Comparison of ENCODE assay signal across 8 mouse cellular contexts in the genomic region with DNA sequence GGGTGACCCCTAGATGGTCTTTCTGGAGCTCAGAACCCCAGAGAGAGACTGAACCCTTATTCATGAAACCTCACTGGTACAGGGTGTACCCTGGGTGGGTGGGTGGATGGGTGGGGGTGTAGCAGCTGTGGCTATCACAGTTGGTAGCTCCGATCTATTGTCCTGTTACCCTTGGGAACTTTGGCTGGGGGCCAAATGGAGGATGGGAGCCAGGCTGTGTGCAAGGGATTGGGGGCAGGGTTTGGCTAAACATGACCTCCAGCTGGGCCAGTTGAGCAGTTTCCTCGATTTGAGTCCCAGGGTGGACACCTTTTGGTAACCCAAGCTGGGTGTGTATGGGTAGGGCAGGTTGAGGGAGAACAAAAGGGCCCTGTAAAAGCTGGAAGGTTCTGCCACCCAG. TPM values are rescaled to one million over a fixed set of nuclear protein-coding genes. Genes with fewer than 3 reads are reported as not detected.
DNase-seq lines count a peak whose midpoint lies in the region; ATAC-seq and TF ChIP-seq lines count a peak whose summit lies in the region.

No protein-coding gene starts in this region.

- H3K36me3 ChIP-seq in hindbrain, embryonic 12.5 days, result peaks cover 19% of the 10 kb centered on the region
- H3K36me3 ChIP-seq in hindbrain, embryonic 11.5 days (ENCODE audit: control insufficient read depth, insufficient read depth, low read length), result no peaks in the 10 kb centered on the region; the same call in 1 of the 2 replicates
- peaks cover 25% of the 10 kb centered on the region for H3K36me3 ChIP-seq in forebrain, postnatal 0 days (ENCODE audit: insufficient read depth)
- peaks cover 2% of the 10 kb centered on the region; the same call in 1 of the 2 replicates for H3K36me3 ChIP-seq in midbrain, embryonic 11.5 days (ENCODE audit: control insufficient read depth, insufficient read depth, low read length)

- WGBS in hindbrain, embryonic 12.5 days, result 46% methylated on average over 2 of the region's 2 CpGs
- 56% methylated on average over 2 of the region's 2 CpGs for WGBS in hindbrain, embryonic 11.5 days
- 22% methylated on average over 2 of the region's 2 CpGs for WGBS in forebrain, postnatal 0 days
- 61% methylated on average over 2 of the region's 2 CpGs for whole genome bisulfite sequencing in midbrain, embryonic 11.5 days

- peak overlapping the region; percentile 13 for H3K9ac ChIP-seq in hindbrain, embryonic 12.5 days
- no peak overlapping the region for H3K9ac ChIP-seq in hindbrain, embryonic 11.5 days (ENCODE audit: low read depth, low read length)
- no peak overlapping the region for H3K9ac ChIP-seq in forebrain, postnatal 0 days
- 0 out of 2 replicates have a peak overlapping the region, but pooled peaks have one; percentile 13 for H3K9ac ChIP-seq in midbrain, embryonic 11.5 days (ENCODE audit: low read length)

- H3K27ac ChIP-seq in hindbrain, embryonic 12.5 days, result peak overlapping the region; percentile 8; the same call in 1 of the 2 replicates
- no peak overlapping the region for H3K27ac ChIP-seq in hindbrain, embryonic 11.5 days (ENCODE audit: low read depth, low read length)
- H3K27ac ChIP-seq in forebrain, postnatal 0 days (ENCODE audit: low read depth, low read length), result 0 out of 2 replicates have a peak overlapping the region, but pooled peaks have one; percentile 16
- no peak overlapping the region for H3K27ac ChIP-seq in midbrain, embryonic 11.5 days (ENCODE audit: low read depth, low read length)

- H3K27me3 ChIP-seq in hindbrain, embryonic 12.5 days, result peaks cover 23% of the 10 kb centered on the region
- H3K27me3 ChIP-seq in hindbrain, embryonic 11.5 days (ENCODE audit: control insufficient read depth, insufficient read depth, low read length), result peaks cover 13% of the 10 kb centered on the region
- no peaks in the 10 kb centered on the region for H3K27me3 ChIP-seq in forebrain, postnatal 0 days (ENCODE audit: insufficient read depth, low read length)
- peaks cover 19% of the 10 kb centered on the region for H3K27me3 ChIP-seq in midbrain, embryonic 11.5 days (ENCODE audit: control insufficient read depth, insufficient read depth, low read length)

- DNase-seq in hindbrain, embryonic 11.5 days (ENCODE audit: low spot score), result no peak
- DNase-seq in brain, adult 2 months (ENCODE audit: low read depth, low spot score), result peak; percentile 93
- no peak for DNase-seq in forebrain, postnatal 0 days
- DNase-seq in kidney, adult 9 months, result peak; percentile 79
- peak; percentile 60 for DNase-seq in midbrain, embryonic 11.5 days (ENCODE audit: low spot score, missing footprints)
- no peak for DNase-seq in thymus, postnatal 0 days (ENCODE audit: low spot score)
- no peak for DNase-seq in thymus, postnatal 25 days

- peaks cover 65% of the 10 kb centered on the region for H3K4me1 ChIP-seq in hindbrain, embryonic 12.5 days
- H3K4me1 ChIP-seq in hindbrain, embryonic 11.5 days (replicated peaks; ENCODE audit: control insufficient read depth, insufficient read depth, low read length), result peaks cover 20% of the 10 kb centered on the region
- H3K4me1 ChIP-seq in forebrain, postnatal 0 days (ENCODE audit: insufficient read depth), result peaks cover 42% of the 10 kb centered on the region
- H3K4me1 ChIP-seq in midbrain, embryonic 11.5 days (ENCODE audit: control insufficient read depth, insufficient read depth, low read length), result peaks cover 23% of the 10 kb centered on the region

- H3K9me3 ChIP-seq in hindbrain, embryonic 12.5 days (replicated peaks), result no peaks in the 10 kb centered on the region
- no peaks in the 10 kb centered on the region for H3K9me3 ChIP-seq in hindbrain, embryonic 11.5 days (ENCODE audit: control insufficient read depth, low read length)
- no peaks in the 10 kb centered on the region for H3K9me3 ChIP-seq in forebrain, postnatal 0 days (ENCODE audit: low read length)
- no peaks in the 10 kb centered on the region for H3K9me3 ChIP-seq in midbrain, embryonic 11.5 days (ENCODE audit: control insufficient read depth, low read length)

- H3K4me3 ChIP-seq in hindbrain, embryonic 12.5 days, result no peak overlapping the region; the same call in 1 of the 2 replicates
- H3K4me3 ChIP-seq in hindbrain, embryonic 11.5 days (ENCODE audit: low read depth, low read length), result no peak overlapping the region
- H3K4me3 ChIP-seq in forebrain, postnatal 0 days (ENCODE audit: low read depth, low read length), result no peak overlapping the region
- H3K4me3 ChIP-seq in midbrain, embryonic 11.5 days (ENCODE audit: low read depth, low read length), result no peak overlapping the region

- no peak for TF ChIP-seq CTCF in forebrain, postnatal 0 days (IDR thresholded peaks at IDR 0.05; ENCODE audit: low read depth)

- ATAC-seq in hindbrain, embryonic 12.5 days (ENCODE audit: low FRiP score), result no peak
- ATAC-seq in hindbrain, embryonic 11.5 days (ENCODE audit: low FRiP score), result no peak
- no peak for ATAC-seq in forebrain, postnatal 0 days
- ATAC-seq in midbrain, embryonic 11.5 days (ENCODE audit: low FRiP score), result no peak

- H3K4me2 ChIP-seq in hindbrain, embryonic 12.5 days (replicated peaks), result peak overlapping the region; percentile 99
- H3K4me2 ChIP-seq in hindbrain, embryonic 11.5 days (replicated peaks; ENCODE audit: low read depth, low read length), result no peak overlapping the region
- H3K4me2 ChIP-seq in forebrain, postnatal 0 days (ENCODE audit: low read depth), result peak overlapping the region; percentile 35
- H3K4me2 ChIP-seq in midbrain, embryonic 11.5 days, result no peak overlapping the region

RNA-seq across cellular contexts. Expression of gene Tprn, which starts 4.3 kb away (rescaled TPM):
- 13.2 and 14.9 TPM in 2 replicates for polyA plus RNA-seq in hindbrain, embryonic 12.5 days (2016; fragmentation: Nextera tagmentation; extraction: Ambion mirVana)
- polyA plus RNA-seq in hindbrain, embryonic 11.5 days (2014; fragmentation: Nextera tagmentation; extraction: Ambion mirVana), result 4.0 and 4.5 TPM in 2 replicates
- 15.2 and 18.1 TPM in 2 replicates for total RNA-seq in forebrain, postnatal 0 days (2014; rRNA removed)
- polyA plus RNA-seq in forebrain, postnatal 0 days (2015; fragmentation: Nextera tagmentation; extraction: Ambion mirVana), result 16.4 and 18.8 TPM in 2 replicates
- 2.4 and 4.5 TPM in 2 replicates for polyA plus RNA-seq in midbrain, embryonic 11.5 days (2014; fragmentation: Nextera tagmentation; extraction: Ambion mirVana)
- polyA plus RNA-seq in thymus, postnatal 0 days (2015; fragmentation: Nextera tagmentation; extraction: Ambion mirVana), result 10.2 and 12.6 TPM in 2 replicates

RNA-seq across cellular contexts. Expression of gene Ssna1, which starts 5.5 kb away (rescaled TPM):
- polyA plus RNA-seq in hindbrain, embryonic 12.5 days (2016; fragmentation: Nextera tagmentation; extraction: Ambion mirVana), result 195 and 201 TPM in 2 replicates
- polyA plus RNA-seq in hindbrain, embryonic 11.5 days (2014; fragmentation: Nextera tagmentation; extraction: Ambion mirVana), result 244 and 248 TPM in 2 replicates
- 108 and 127 TPM in 2 replicates for total RNA-seq in forebrain, postnatal 0 days (2014; rRNA removed)
- 189 and 195 TPM in 2 replicates for polyA plus RNA-seq in forebrain, postnatal 0 days (2015; fragmentation: Nextera tagmentation; extraction: Ambion mirVana)
- 240 and 247 TPM in 2 replicates for polyA plus RNA-seq in midbrain, embryonic 11.5 days (2014; fragmentation: Nextera tagmentation; extraction: Ambion mirVana)
- 322 and 323 TPM in 2 replicates for polyA plus RNA-seq in thymus, postnatal 0 days (2015; fragmentation: Nextera tagmentation; extraction: Ambion mirVana)

RNA-seq across cellular contexts. Expression of gene Anapc2, which starts 5.6 kb away (rescaled TPM):
- polyA plus RNA-seq in hindbrain, embryonic 12.5 days (2016; fragmentation: Nextera tagmentation; extraction: Ambion mirVana), result 147 and 152 TPM in 2 replicates
- 107 and 110 TPM in 2 replicates for polyA plus RNA-seq in hindbrain, embryonic 11.5 days (2014; fragmentation: Nextera tagmentation; extraction: Ambion mirVana)
- 30.2 and 37.9 TPM in 2 replicates for total RNA-seq in forebrain, postnatal 0 days (2014; rRNA removed)
- 90.7 and 108 TPM in 2 replicates for polyA plus RNA-seq in forebrain, postnatal 0 days (2015; fragmentation: Nextera tagmentation; extraction: Ambion mirVana)
- polyA plus RNA-seq in midbrain, embryonic 11.5 days (2014; fragmentation: Nextera tagmentation; extraction: Ambion mirVana), result 105 and 117 TPM in 2 replicates
- 71.5 and 80.6 TPM in 2 replicates for polyA plus RNA-seq in thymus, postnatal 0 days (2015; fragmentation: Nextera tagmentation; extraction: Ambion mirVana)

RNA-seq across cellular contexts. Expression of gene Tmem203, which starts 11.5 kb away (rescaled TPM):
- polyA plus RNA-seq in hindbrain, embryonic 12.5 days (2016; fragmentation: Nextera tagmentation; extraction: Ambion mirVana), result 16.5 and 18.6 TPM in 2 replicates
- polyA plus RNA-seq in hindbrain, embryonic 11.5 days (2014; fragmentation: Nextera tagmentation; extraction: Ambion mirVana), result 12.2 and 14.6 TPM in 2 replicates
- 29.2 and 42.5 TPM in 2 replicates for total RNA-seq in forebrain, postnatal 0 days (2014; rRNA removed)
- polyA plus RNA-seq in forebrain, postnatal 0 days (2015; fragmentation: Nextera tagmentation; extraction: Ambion mirVana), result 22.7 and 27.7 TPM in 2 replicates
- polyA plus RNA-seq in midbrain, embryonic 11.5 days (2014; fragmentation: Nextera tagmentation; extraction: Ambion mirVana), result 14.7 and 16.0 TPM in 2 replicates
- polyA plus RNA-seq in thymus, postnatal 0 days (2015; fragmentation: Nextera tagmentation; extraction: Ambion mirVana), result 43.1 and 47.4 TPM in 2 replicates

RNA-seq across cellular contexts. Expression of gene AL732309.1, which starts 20.1 kb away (rescaled TPM):
- 3.5 and 6.2 TPM in 2 replicates for polyA plus RNA-seq in hindbrain, embryonic 12.5 days (2016; fragmentation: Nextera tagmentation; extraction: Ambion mirVana)
- polyA plus RNA-seq in hindbrain, embryonic 11.5 days (2014; fragmentation: Nextera tagmentation; extraction: Ambion mirVana), result 4.3 and 4.9 TPM in 2 replicates
- 10.1 and 12.8 TPM in 2 replicates for total RNA-seq in forebrain, postnatal 0 days (2014; rRNA removed)
- 3.0 and 3.1 TPM in 2 replicates for polyA plus RNA-seq in forebrain, postnatal 0 days (2015; fragmentation: Nextera tagmentation; extraction: Ambion mirVana)
- 3.3 and 4.1 TPM in 2 replicates for polyA plus RNA-seq in midbrain, embryonic 11.5 days (2014; fragmentation: Nextera tagmentation; extraction: Ambion mirVana)
- polyA plus RNA-seq in thymus, postnatal 0 days (2015; fragmentation: Nextera tagmentation; extraction: Ambion mirVana), result 3.4 and 4.9 TPM in 2 replicates

Comparison
In these comparisons a context has a peak if more than half of its experiments do, and no peak if none do; other contexts are left out.
1. H3K27ac ChIP-seq: peak in hindbrain, embryonic 12.5 days (single experiment) and forebrain, postnatal 0 days (single experiment); none in hindbrain, embryonic 11.5 days (single experiment) and midbrain, embryonic 11.5 days (single experiment).
2. H3K4me2 ChIP-seq: peak in hindbrain, embryonic 12.5 days (single experiment) and forebrain, postnatal 0 days (single experiment); none in hindbrain, embryonic 11.5 days (single experiment) and midbrain, embryonic 11.5 days (single experiment).
3. H3K9ac ChIP-seq: peak in hindbrain, embryonic 12.5 days (single experiment) and midbrain, embryonic 11.5 days (single experiment); none in hindbrain, embryonic 11.5 days (single experiment) and forebrain, postnatal 0 days (single experiment).
4. DNase-seq: peak in brain, adult 2 months (single experiment), kidney, adult 9 months (single experiment) and midbrain, embryonic 11.5 days (single experiment); none in hindbrain, embryonic 11.5 days (single experiment), forebrain, postnatal 0 days (single experiment), thymus, postnatal 0 days (single experiment) and thymus, postnatal 25 days (single experiment).